9 mouse cellular contexts compared by ENCODE assay signal in the genomic region with DNA sequence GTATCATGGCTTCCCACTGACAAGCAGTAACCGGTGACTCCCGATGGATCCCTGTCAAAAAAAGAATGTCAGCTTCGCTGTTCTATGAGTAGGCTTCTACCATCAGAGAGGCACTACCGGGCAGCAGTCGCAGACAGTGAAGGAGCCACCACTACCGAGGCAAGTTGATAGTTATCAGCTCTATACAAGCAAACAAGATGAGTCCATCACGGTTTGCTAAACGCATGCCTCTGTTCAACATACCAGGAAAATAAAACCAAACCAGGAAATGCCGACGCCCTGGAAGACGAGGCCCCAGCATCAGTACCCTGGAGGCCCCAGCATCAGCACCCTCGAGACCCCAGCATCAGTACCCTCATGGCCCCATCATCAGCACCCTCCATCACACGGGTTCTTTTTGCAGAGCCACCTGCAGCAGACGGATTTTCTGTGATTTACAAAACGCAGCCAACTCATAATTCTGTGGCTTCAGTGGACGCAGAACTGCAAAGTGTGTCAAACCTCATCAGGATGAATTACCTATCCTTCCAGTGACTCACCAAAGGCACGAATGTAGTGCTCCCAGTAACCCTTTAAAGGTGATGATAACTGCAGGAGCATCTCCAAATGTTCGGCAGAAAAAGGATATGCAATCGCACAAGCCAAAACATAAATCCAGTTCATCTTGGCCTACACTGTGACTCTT. TPM values are rescaled to one million over a fixed set of nuclear protein-coding genes. Genes with fewer than 3 reads are reported as not detected.
DNase-seq lines count a peak whose midpoint lies in the region; ATAC-seq lines count a peak whose summit lies in the region.
"Had no signal": no experiment of that assay in that cellular context is flagged by ENCODE, and none has a peak within 500 bp of the region (broad histone marks: within the 10 kb centered on the region; RNA-seq: fewer than 3 reads in every experiment).

No protein-coding gene starts in this region.

- H3K4me3 ChIP-seq in limb, embryonic 12.5 days (replicated peaks) = no peak overlapping the region
- no peak overlapping the region for H3K4me3 ChIP-seq in limb, embryonic 10.5 days
- H3K4me3 ChIP-seq in hindbrain, embryonic 16.5 days (ENCODE audit: low read length) = peak overlapping the region; percentile 94
- H3K4me3 ChIP-seq in stomach, embryonic 14.5 days (ENCODE audit: low read depth, low read length) = peak overlapping the region; percentile 4; the same call in 1 of the 2 replicates

- peaks cover 7% of the 10 kb centered on the region; the same call in 1 of the 2 replicates for H3K27me3 ChIP-seq in limb, embryonic 12.5 days
- H3K27me3 ChIP-seq in limb, embryonic 10.5 days (ENCODE audit: low read depth, poor library complexity, severe bottlenecking) = peaks cover 9% of the 10 kb centered on the region
- H3K27me3 ChIP-seq in hindbrain, embryonic 16.5 days (replicated peaks; ENCODE audit: control insufficient read depth, insufficient read depth, low read length) = no peaks in the 10 kb centered on the region
- no peaks in the 10 kb centered on the region for H3K27me3 ChIP-seq in stomach, embryonic 14.5 days (ENCODE audit: control insufficient read depth, insufficient read depth, low read length)

- no peak for ATAC-seq in limb, embryonic 12.5 days (ENCODE audit: insufficient number of reproducible peaks, insufficient read depth, low FRiP score, low TSS enrichment, low read depth)
- ATAC-seq in hindbrain, embryonic 16.5 days = no peak
- ATAC-seq in stomach, embryonic 14.5 days (ENCODE audit: insufficient number of reproducible peaks, insufficient read depth, low FRiP score, low read depth) = no peak

- H3K9me3 ChIP-seq in limb, embryonic 12.5 days = 0 out of 2 replicates have a peak, but pooled peaks cover 3% of the 10 kb centered on the region
- H3K9me3 ChIP-seq in limb, embryonic 10.5 days (replicated peaks) = no peaks in the 10 kb centered on the region
- H3K9me3 ChIP-seq in hindbrain, embryonic 16.5 days (ENCODE audit: control insufficient read depth, low read length) = no peaks in the 10 kb centered on the region
- H3K9me3 ChIP-seq in stomach, embryonic 14.5 days (ENCODE audit: control insufficient read depth, low read depth, low read length) = no peaks in the 10 kb centered on the region

- DNase-seq in cerebellum, adult 11-12 months = peak; percentile 45
- no peak for DNase-seq in cerebellum, adult 8-10 months
- DNase-seq in limb, embryonic 10.5 days (ENCODE audit: low spot score) = no peak
- no peak for DNase-seq in adrenal gland, postnatal 36 days
- DNase-seq in left cerebral cortex, adult 18-20 months (ENCODE audit: low spot score in 2 of 2) = no peak

- peaks cover 28% of the 10 kb centered on the region for H3K4me1 ChIP-seq in limb, embryonic 12.5 days (replicated peaks)
- peaks cover 34% of the 10 kb centered on the region for H3K4me1 ChIP-seq in limb, embryonic 10.5 days
- H3K4me1 ChIP-seq in hindbrain, embryonic 16.5 days (ENCODE audit: control insufficient read depth, insufficient read depth, low read depth, low read length) = peaks cover 28% of the 10 kb centered on the region
- H3K4me1 ChIP-seq in stomach, embryonic 14.5 days (ENCODE audit: control insufficient read depth, insufficient read depth, low read length) = peaks cover 8% of the 10 kb centered on the region

- no peak overlapping the region for H3K27ac ChIP-seq in limb, embryonic 12.5 days
- no peak overlapping the region for H3K27ac ChIP-seq in limb, embryonic 10.5 days
- H3K27ac ChIP-seq in hindbrain, embryonic 16.5 days (ENCODE audit: low read depth, low read length) = peak overlapping the region; percentile 14; the same call in 1 of the 2 replicates
- H3K27ac ChIP-seq in stomach, embryonic 14.5 days (ENCODE audit: low read length) = no peak overlapping the region
- H3K27ac ChIP-seq: liver, embryonic 14.5 days had no signal

- no peak overlapping the region for H3K9ac ChIP-seq in limb, embryonic 12.5 days (replicated peaks)
- H3K9ac ChIP-seq in hindbrain, embryonic 16.5 days (ENCODE audit: low read depth, low read length) = peak overlapping the region; percentile 62
- no peak overlapping the region for H3K9ac ChIP-seq in stomach, embryonic 14.5 days (replicated peaks; ENCODE audit: low read depth, low read length)
- H3K9ac ChIP-seq: liver, embryonic 14.5 days had no signal

- peaks cover 7% of the 10 kb centered on the region; the same call in 1 of the 2 replicates for H3K36me3 ChIP-seq in limb, embryonic 12.5 days
- peaks cover 19% of the 10 kb centered on the region for H3K36me3 ChIP-seq in limb, embryonic 10.5 days
- H3K36me3 ChIP-seq in hindbrain, embryonic 16.5 days (ENCODE audit: control insufficient read depth, insufficient read depth, low read length) = no peaks in the 10 kb centered on the region
- H3K36me3 ChIP-seq in stomach, embryonic 14.5 days (ENCODE audit: control insufficient read depth, insufficient read depth, low read length) = no peaks in the 10 kb centered on the region

- H3K4me2 ChIP-seq in limb, embryonic 12.5 days = peak overlapping the region; percentile 63
- peak overlapping the region; percentile 86 for H3K4me2 ChIP-seq in hindbrain, embryonic 16.5 days (ENCODE audit: low read length)
- peak overlapping the region; percentile 22; the same call in 1 of the 2 replicates for H3K4me2 ChIP-seq in stomach, embryonic 14.5 days (replicated peaks; ENCODE audit: low read depth, low read length)

- 69% methylated on average over 19 of the region's 19 CpGs for WGBS in limb, embryonic 12.5 days
- WGBS in limb, embryonic 10.5 days = 75% methylated on average over 19 of the region's 19 CpGs
- WGBS in hindbrain, embryonic 16.5 days = 32% methylated on average over 19 of the region's 19 CpGs
- 49% methylated on average over 19 of the region's 19 CpGs for WGBS in stomach, embryonic 14.5 days

RNA-seq across cellular contexts. Expression of a gene that starts 2.6 kb away (rescaled TPM):
- 122 and 134 TPM in 2 replicates for polyA plus RNA-seq in limb, embryonic 12.5 days (2016; fragmentation: Nextera tagmentation; extraction: Ambion mirVana)
- polyA plus RNA-seq in limb, embryonic 10.5 days (2016; fragmentation: Nextera tagmentation; extraction: Ambion mirVana) = 80.2 and 94.7 TPM in 2 replicates
- 482 and 521 TPM in 2 replicates for polyA plus RNA-seq in hindbrain, embryonic 16.5 days (2015; fragmentation: Nextera tagmentation; extraction: Ambion mirVana)
- polyA plus RNA-seq in stomach, embryonic 14.5 days (2014; fragmentation: Nextera tagmentation; extraction: Ambion mirVana) = 160 and 171 TPM in 2 replicates
- 100 to 1,000 TPM; 345 to 351 TPM for total RNA-seq in adrenal gland, postnatal 36 days (2021)
- total RNA-seq in left cerebral cortex, adult 18-20 months (2021) = 1,000 to 10,000 TPM; 1,397 to 1,476 TPM

Comparison
In these comparisons a context has a peak if more than half of its experiments do, and no peak if none do; other contexts are left out.
1. H3K4me2 ChIP-seq: peak in every context shown above with its lines; median percentile 86 in hindbrain, embryonic 16.5 days; 63 in limb, embryonic 12.5 days; 22 in stomach, embryonic 14.5 days.
2. H3K4me3 ChIP-seq: peak in hindbrain, embryonic 16.5 days (single experiment) and stomach, embryonic 14.5 days (single experiment); none in limb, embryonic 12.5 days (single experiment) and limb, embryonic 10.5 days (single experiment).